Mouse (Mus musculus) MEL (cell line): ENCODE measurements at regions not wholly inside any gene's neighbourhood (a gene's known extent, or its start where the extent isn't known, plus 50 kb on each side); places are given as distances from the start of the nearest gene placed in this dataset.

Source experiments
- DNase-seq: peaks from one replicate; pipeline ENCODE4 v3.0.0; 2011; ENCODE audit warnings: low read depth, low spot score
- H3K27ac ChIP-seq: 2 replicates; pipeline ENCODE4 v1.5.1; 2012; ENCODE audit warnings: low read depth, mild to moderate bottlenecking, control low read depth, low read length, moderate library complexity; ENCODE audit not compliant: control insufficient read depth
- H3K27me3 ChIP-seq, 2 experiments: fragments of 150-350 bp in 1 of 2; sonication (generic) in 1 of 2; 2 replicates each; pipeline ENCODE4 v1.6.1; 2012; ENCODE audit warnings: low read length in 2 of 2, mild to moderate bottlenecking in 2 of 2, improper control_type of control experiment in 1 of 2, moderate library complexity in 1 of 2; ENCODE audit not compliant: insufficient read depth in 2 of 2, control insufficient read depth in 1 of 2
- H3K36me3 ChIP-seq, 2 experiments: 2 replicates each; pipeline ENCODE4 v1.6.1; 2012 to 2014; ENCODE audit warnings: low read length in 2 of 2, improper control_type of control experiment in 1 of 2, inconsistent platforms in 1 of 2, mild to moderate bottlenecking in 1 of 2; ENCODE audit not compliant: insufficient read depth in 2 of 2, control insufficient read depth in 1 of 2
- H3K4me1 ChIP-seq, 2 experiments: fragments of 150-350 bp in 1 of 2; sonication (generic) in 1 of 2; 2 replicates each; pipeline ENCODE4 v1.6.1; 2012; ENCODE audit warnings: low read length in 2 of 2, improper control_type of control experiment in 1 of 2, mild to moderate bottlenecking in 1 of 2; ENCODE audit not compliant: insufficient read depth in 2 of 2, control insufficient read depth in 1 of 2
- H3K4me3 ChIP-seq, 2 experiments: fragments of 150-350 bp in 1 of 2; sonication (generic) in 1 of 2; 2 replicates each; pipeline ENCODE4 v1.5.1; 2012; ENCODE audit warnings: low read depth in 2 of 2, low read length in 2 of 2, mild to moderate bottlenecking in 2 of 2, moderate library complexity in 2 of 2, control low read depth in 1 of 2, improper control_type of control experiment in 1 of 2; ENCODE audit not compliant: control insufficient read depth in 1 of 2, insufficient read depth in 1 of 2
- H3K79me2 ChIP-seq: 2 replicates; pipeline ENCODE4 v1.6.1; 2012; ENCODE audit warnings: mild to moderate bottlenecking, low read length, moderate library complexity; ENCODE audit not compliant: control insufficient read depth, poor library complexity, insufficient read depth
- H3K9ac ChIP-seq: 2 replicates; pipeline ENCODE4 v1.6.1; 2012; ENCODE audit warnings: low read depth, mild to moderate bottlenecking, control low read depth, low read length, moderate library complexity; ENCODE audit not compliant: control insufficient read depth, poor library complexity, severe bottlenecking
- H3K9me3 ChIP-seq: fragments of 150-350 bp; sonication (generic); replicated peaks from 2 replicates; pipeline ENCODE4 v1.6.1; 2012; ENCODE audit warnings: mild to moderate bottlenecking, low read length, improper control_type of control experiment, moderate library complexity; ENCODE audit not compliant: insufficient read depth
- BHLHE40 ChIP-seq: IDR thresholded peaks from 2 replicates; pipeline ENCODE4 v1.6.1; 2012; ENCODE audit warnings: low read depth, mild to moderate bottlenecking, inconsistent platforms, low read length, improper control_type of control experiment, borderline replicate concordance
- CHD2 ChIP-seq: IDR thresholded peaks from 2 replicates; pipeline ENCODE4 v1.6.1; 2011; ENCODE audit warnings: low read length, improper control_type of control experiment
- CTCF ChIP-seq, 3 experiments: IDR thresholded peaks in 2 of 3; conservative IDR thresholded peaks in 1 of 3; 2 replicates each; pipeline ENCODE4 v1.5.1; 2011 to 2012; ENCODE audit warnings: low read length in 3 of 3, low read depth in 2 of 3, mild to moderate bottlenecking in 2 of 3, improper control_type of control experiment in 1 of 3, inconsistent platforms in 1 of 3, mixed read lengths in 1 of 3, moderate library complexity in 1 of 3; ENCODE audit not compliant: control insufficient read depth in 1 of 3, insufficient read depth in 1 of 3, poor library complexity in 1 of 3, severe bottlenecking in 1 of 3
- E2F4 ChIP-seq: IDR thresholded peaks from 2 replicates; pipeline ENCODE4 v1.6.1; 2011; ENCODE audit warnings: low read depth, low read length, improper control_type of control experiment, borderline replicate concordance
- EP300 ChIP-seq, 2 experiments: IDR thresholded peaks; 2 replicates each; pipeline ENCODE4 v1.6.1; 2011; ENCODE audit warnings: improper control_type of control experiment in 2 of 2, low read length in 2 of 2, low read depth in 1 of 2, mild to moderate bottlenecking in 1 of 2
- ETS1 ChIP-seq: IDR thresholded peaks from 2 replicates; pipeline ENCODE4 v1.6.1; 2012; ENCODE audit warnings: low read depth, mild to moderate bottlenecking, inconsistent platforms, low read length, improper control_type of control experiment, moderate library complexity
- GABPA ChIP-seq: IDR thresholded peaks from 2 replicates; pipeline ENCODE4 v1.6.1; 2012; ENCODE audit warnings: low read depth, mild to moderate bottlenecking, inconsistent platforms, low read length, improper control_type of control experiment, moderate library complexity
- GATA1 ChIP-seq: IDR thresholded peaks from 2 replicates; pipeline ENCODE4 v1.6.1; 2011; ENCODE audit warnings: low read depth, low read length, improper control_type of control experiment
- JUND ChIP-seq: IDR thresholded peaks from 2 replicates; pipeline ENCODE4 v1.6.1; 2011; ENCODE audit warnings: low read depth, mild to moderate bottlenecking, improper control_type of control experiment, low read length
- KAT2A ChIP-seq: conservative IDR thresholded peaks from 2 replicates; pipeline ENCODE4 v1.6.1; 2012; ENCODE audit warnings: low read depth, low read length, improper control_type of control experiment, inconsistent platforms
- MAFK ChIP-seq: IDR thresholded peaks from 2 replicates; pipeline ENCODE4 v1.6.1; 2011; ENCODE audit warnings: low read depth, mild to moderate bottlenecking, low read length, improper control_type of control experiment, borderline replicate concordance
- MAX ChIP-seq: IDR thresholded peaks from 2 replicates; pipeline ENCODE4 v1.6.1; 2011; ENCODE audit warnings: low read length, improper control_type of control experiment
- MAZ ChIP-seq: IDR thresholded peaks from 2 replicates; pipeline ENCODE4 v1.6.1; 2012; ENCODE audit warnings: low read depth, mild to moderate bottlenecking, inconsistent platforms, low read length, improper control_type of control experiment
- MXI1 ChIP-seq: IDR thresholded peaks from 2 replicates; pipeline ENCODE4 v1.6.1; 2011; ENCODE audit warnings: mild to moderate bottlenecking, low read depth, low read length, improper control_type of control experiment
- MYB ChIP-seq: IDR thresholded peaks from 2 replicates; pipeline ENCODE4 v1.6.1; 2011; ENCODE audit warnings: mild to moderate bottlenecking, low read depth, low read length, improper control_type of control experiment
- MYC ChIP-seq: IDR thresholded peaks from 2 replicates; pipeline ENCODE4 v1.6.1; 2011; ENCODE audit warnings: low read depth, mild to moderate bottlenecking, low read length, improper control_type of control experiment, moderate library complexity
- NELFE ChIP-seq: IDR thresholded peaks from 2 replicates; pipeline ENCODE4 v1.6.1; 2011; ENCODE audit warnings: low read depth, low read length, improper control_type of control experiment
- NRF1 ChIP-seq: IDR thresholded peaks from 2 replicates; pipeline ENCODE4 v1.6.1; 2014; ENCODE audit warnings: low read depth, mild to moderate bottlenecking, inconsistent platforms, low read length, improper control_type of control experiment, moderate library complexity; ENCODE audit not compliant: poor library complexity, insufficient read depth, severe bottlenecking
- POLR2A ChIP-seq, 2 experiments: IDR thresholded peaks; 2 replicates each; pipeline ENCODE4 v1.6.1; 2011 to 2012; ENCODE audit warnings: low read length in 2 of 2, mild to moderate bottlenecking in 2 of 2, control low read depth in 1 of 2, improper control_type of control experiment in 1 of 2, low read depth in 1 of 2, moderate library complexity in 1 of 2; ENCODE audit not compliant: control insufficient read depth in 1 of 2, insufficient read depth in 1 of 2, poor library complexity in 1 of 2
- RAD21 ChIP-seq: IDR thresholded peaks from 2 replicates; pipeline ENCODE4 v1.6.1; 2011; ENCODE audit warnings: mild to moderate bottlenecking, low read depth, low read length, improper control_type of control experiment
- SMC3 ChIP-seq: IDR thresholded peaks from 2 replicates; pipeline ENCODE4 v1.6.1; 2011; ENCODE audit warnings: low read depth, low read length, improper control_type of control experiment
- TAL1 ChIP-seq: IDR thresholded peaks from 2 replicates; pipeline ENCODE4 v1.6.1; 2012; ENCODE audit warnings: mild to moderate bottlenecking, inconsistent platforms, low read length, moderate library complexity, mixed read lengths
- TBP ChIP-seq: IDR thresholded peaks from 2 replicates; pipeline ENCODE4 v1.8.0; 2011; ENCODE audit warnings: low read depth, low read length, improper control_type of control experiment
- TCF12 ChIP-seq: IDR thresholded peaks from 2 replicates; pipeline ENCODE4 v1.6.1; 2014; ENCODE audit warnings: low read depth, mild to moderate bottlenecking, inconsistent platforms, low read length, improper control_type of control experiment, moderate library complexity
- USF1 ChIP-seq: IDR thresholded peaks from 2 replicates; pipeline ENCODE4 v1.6.1; 2014; ENCODE audit warnings: low read depth, mild to moderate bottlenecking, inconsistent platforms, low read length, improper control_type of control experiment, moderate library complexity
- USF2 ChIP-seq, 2 experiments: IDR thresholded peaks; 2 replicates each; pipeline ENCODE4 v1.6.1; 2011 to 2012; ENCODE audit warnings: improper control_type of control experiment in 2 of 2, low read length in 2 of 2, borderline replicate concordance in 1 of 2, inconsistent platforms in 1 of 2, low read depth in 1 of 2, mild to moderate bottlenecking in 1 of 2; ENCODE audit not compliant: insufficient read depth in 1 of 2
- ZC3H11A ChIP-seq: IDR thresholded peaks from 2 replicates; pipeline ENCODE4 v1.6.1; 2012; ENCODE audit warnings: low read depth, mild to moderate bottlenecking, inconsistent platforms, low read length, improper control_type of control experiment
- ZMIZ1 ChIP-seq: IDR thresholded peaks from 2 replicates; pipeline ENCODE4 v1.6.1; 2012; ENCODE audit warnings: low read depth, mild to moderate bottlenecking, inconsistent platforms, low read length, improper control_type of control experiment, moderate library complexity
- ZNF384 ChIP-seq: IDR thresholded peaks from 2 replicates; pipeline ENCODE4 v1.6.1; 2012; ENCODE audit warnings: low read depth, mild to moderate bottlenecking, inconsistent platforms, low read length, improper control_type of control experiment

GRCm38 (mm10) chr14:95949512-95949911 is 68.5 kb downstream of the 4921530L21Rik start:
- Histone ChIP-seq H3K4me3 (no peak overlapping the region), H3K9ac (no peak overlapping the region), H3K27me3 (no peaks in the 10 kb centered on the region), H3K79me2 (no peaks in the 10 kb centered on the region), H3K36me3 (no peaks in the 10 kb centered on the region), H3K4me1 (no peaks in the 10 kb centered on the region), H3K9me3 (no peaks in the 10 kb centered on the region), H3K27ac (no peak overlapping the region)
- TF ChIP-seq GATA1 (no peak), USF2 (IDR thresholded peaks at IDR 0.05; ENCODE audit: borderline replicate concordance in 1 of 2, insufficient read depth in 1 of 2, low read depth in 1 of 2, low read length in 2 of 2) (no peak), EP300 (IDR thresholded peaks at IDR 0.05; ENCODE audit: low read depth in 1 of 2, low read length in 2 of 2) (no peak), NRF1 (no peak), CTCF (IDR thresholded peaks at IDR 0.05 in 2 of 3, conservative IDR thresholded peaks at IDR 0.05 in 1 of 3; ENCODE audit: control insufficient read depth in 1 of 3, insufficient read depth in 1 of 3, low read depth in 2 of 3, low read length in 3 of 3, poor library complexity in 1 of 3, severe bottlenecking in 1 of 3) (peak in 1 of 3 experiments; percentile 50; a peak in 2 of 6 replicates), MAZ (no peak), KAT2A (no peak), JUND (no peak), ZNF384 (no peak), E2F4 (no peak), GABPA (no peak), RAD21 (peak; percentile 71), POLR2A (IDR thresholded peaks at IDR 0.05; ENCODE audit: control insufficient read depth in 1 of 2, insufficient read depth in 1 of 2, low read depth in 1 of 2, low read length in 2 of 2, poor library complexity in 1 of 2) (no peak), SMC3 (peak; percentile 72), TAL1 (no peak), MYC (no peak), MAX (no peak), USF1 (no peak), MYB (no peak), ZC3H11A (peak; percentile 54; the same call in 1 of the 2 replicates), TCF12 (no peak), ETS1 (no peak), TBP (no peak), MAFK (no peak), MXI1 (no peak), NELFE (no peak), BHLHE40 (no peak), CHD2 (no peak), ZMIZ1 (no peak)
- DNase-seq: peak; percentile 37
